Mouse (Mus musculus) thymus, adult 2 months (tissue): Measurements from ENCODE around the gene Nr3c2. TPM values are rescaled to one million over a fixed set of nuclear protein-coding genes. Genes with fewer than 3 reads are reported as not detected.

Source experiments
- DNase-seq: peaks from one replicate; pipeline ENCODE4 v3.0.0; 2021
- H3K27ac ChIP-seq: fragments of 200-500 bp; 2 replicates; pipeline ENCODE4 v1.5.1; 2012; ENCODE audit warnings: low read length, control low read depth; ENCODE audit not compliant: control insufficient read depth, insufficient read depth
- H3K27me3 ChIP-seq: fragments of 200-500 bp; 2 replicates; pipeline ENCODE4 v1.6.1; 2012; ENCODE audit warnings: mild to moderate bottlenecking, low read length, moderate library complexity, mixed read lengths; ENCODE audit not compliant: control insufficient read depth, insufficient read depth
- H3K36me3 ChIP-seq: fragments of 200-500 bp; 2 replicates; pipeline ENCODE4 v1.6.1; 2012; ENCODE audit warnings: mild to moderate bottlenecking, low read length, moderate library complexity; ENCODE audit not compliant: control insufficient read depth, insufficient read depth
- H3K4me1 ChIP-seq: fragments of 200-500 bp; replicated peaks from 2 replicates; pipeline ENCODE4 v1.6.1; 2012; ENCODE audit warnings: low read length; ENCODE audit not compliant: control insufficient read depth, insufficient read depth
- H3K4me3 ChIP-seq: fragments of 200-500 bp; 2 replicates; pipeline ENCODE4 v1.5.1; 2012; ENCODE audit warnings: mild to moderate bottlenecking, low read length, control low read depth, moderate library complexity; ENCODE audit not compliant: control insufficient read depth, insufficient read depth
- CTCF ChIP-seq: fragments of 200-500 bp; IDR thresholded peaks from 2 replicates; pipeline ENCODE4 v1.5.1; 2012; ENCODE audit warnings: mild to moderate bottlenecking, control low read depth, low read length, moderate library complexity, borderline replicate concordance; ENCODE audit not compliant: control insufficient read depth, poor library complexity, insufficient read depth; ENCODE audit errors: extremely low read depth
- POLR2A ChIP-seq: fragments of 200-500 bp; IDR thresholded peaks from 2 replicates; pipeline ENCODE4 v1.6.1; 2012; ENCODE audit warnings: mild to moderate bottlenecking, low read length, control low read depth, moderate library complexity; ENCODE audit not compliant: control insufficient read depth, poor library complexity, insufficient read depth; ENCODE audit errors: extremely low read depth
- WGBS: fragments of 180-500 bp; shearing (Covaris S2); methylation state at CpG from one replicate; pipeline ENCODE4 v1.1.7; 2018; 5-methylcytosine and 5-hydroxymethylcytosine counted together
- polyA plus RNA-seq: library from polyadenylated mRNA; depleted of rRNA; stranded (reverse); fragments of >200 nt; gene quantifications from 2 replicates; pipeline ENCODE4 v1.2.3, GENCODE M21; 2012

Gene Nr3c2
- polyA plus RNA-seq, 1 experiment: 1.5 TPM

DNA sequence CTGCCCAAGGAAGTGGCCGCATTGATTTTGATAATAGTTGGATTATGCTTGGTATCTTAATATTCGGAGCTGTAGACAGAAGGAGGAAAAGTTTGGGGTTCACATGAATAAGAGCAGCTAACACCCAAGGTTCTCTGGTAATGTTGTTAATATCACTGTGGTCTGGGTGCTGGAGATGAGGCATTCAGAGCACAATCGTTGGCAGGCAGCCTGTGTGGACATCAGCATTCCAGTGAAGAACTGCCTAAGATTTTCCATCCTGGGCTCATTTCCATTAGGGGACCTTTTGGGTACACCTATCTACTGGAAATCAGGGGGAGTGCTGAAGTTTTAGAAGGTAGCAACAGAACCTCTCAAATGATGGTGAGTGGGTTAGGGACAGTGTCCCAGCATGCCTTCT lies 65.8 kb downstream of the Nr3c2 start:
- Histone ChIP-seq H3K36me3 (no peaks in the 10 kb centered on the region), H3K27ac (no peak overlapping the region), H3K4me1 (no peaks in the 10 kb centered on the region), H3K27me3 (no peaks in the 10 kb centered on the region), H3K4me3 (no peak overlapping the region)
- DNase-seq: no peak
- no peak for TF ChIP-seq POLR2A
- TF ChIP-seq CTCF: no peak
- WGBS: 92% methylated on average over 3 of the region's 3 CpGs

DNA sequence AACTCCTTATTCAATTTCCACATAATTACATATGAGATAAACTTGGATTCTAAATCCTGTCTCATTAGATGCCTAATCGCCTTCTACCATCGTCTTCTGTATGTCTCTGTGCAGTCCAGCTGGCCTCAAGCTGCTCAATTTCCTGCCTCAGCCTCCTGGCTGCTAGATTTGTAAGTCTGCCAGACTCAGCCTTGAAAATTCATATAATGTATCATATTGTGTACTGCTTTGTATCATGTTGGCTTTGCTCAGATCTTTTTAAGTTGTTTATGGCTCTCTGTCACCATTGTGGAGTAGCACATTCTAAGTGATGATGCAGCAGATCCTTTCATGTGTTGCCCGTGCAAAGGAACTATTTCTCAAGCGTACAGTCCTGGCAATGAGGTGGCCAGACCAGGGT lies 71.9 kb downstream of the Nr3c2 start:
- no peak overlapping the region for H3K4me3 ChIP-seq
- TF ChIP-seq POLR2A (no peak), CTCF (no peak)
- H3K27me3 ChIP-seq: no peaks in the 10 kb centered on the region
- no peaks in the 10 kb centered on the region for H3K36me3 ChIP-seq
- no peak overlapping the region for H3K27ac ChIP-seq
- WGBS: 93% methylated on average over 4 of the region's 4 CpGs
- DNase-seq: no peak
- no peaks in the 10 kb centered on the region for H3K4me1 ChIP-seq

DNA sequence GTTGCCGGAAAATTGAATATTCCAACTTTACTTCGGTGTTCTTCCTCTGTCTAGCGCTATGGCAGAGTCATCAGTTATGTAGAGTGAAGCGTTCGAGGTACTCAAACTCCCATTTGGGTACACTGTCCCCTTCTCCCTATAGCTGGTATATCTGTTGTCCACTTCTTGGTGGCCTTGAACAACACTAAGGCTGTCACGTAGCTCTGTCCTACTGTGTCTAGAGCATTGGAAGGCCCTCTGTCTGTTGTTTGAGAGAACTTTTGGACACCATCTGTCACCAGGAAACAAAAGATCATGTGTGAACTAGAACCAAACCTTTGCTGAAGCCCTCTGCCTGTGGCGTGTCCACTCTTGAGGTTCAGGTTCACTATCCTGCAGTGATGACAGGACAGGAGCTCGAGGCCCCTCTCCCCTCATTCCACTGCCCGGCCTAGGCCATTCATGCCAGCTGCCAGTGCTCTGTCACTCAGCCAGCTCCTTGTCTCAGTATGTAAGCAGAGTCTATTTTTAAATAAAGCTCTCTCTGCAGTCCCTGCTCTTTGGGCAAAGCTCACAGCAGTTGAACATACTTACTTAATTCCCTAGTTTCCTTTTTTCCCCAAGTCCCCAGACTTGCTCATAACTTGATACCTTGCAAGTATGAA lies 72.6 kb downstream of the Nr3c2 start:
- DNase-seq: no peak
- TF ChIP-seq CTCF (no peak), POLR2A (no peak)
- no peaks in the 10 kb centered on the region for H3K36me3 ChIP-seq
- H3K4me3 ChIP-seq: no peak overlapping the region
- H3K27ac ChIP-seq: no peak overlapping the region
- WGBS: 93% methylated on average over 9 of the region's 9 CpGs
- H3K27me3 ChIP-seq: no peaks in the 10 kb centered on the region
- H3K4me1 ChIP-seq: no peaks in the 10 kb centered on the region

GRCm38 (mm10) chr8:76972947-76973552 lies 73.8 kb downstream of the Nr3c2 start:
- Histone ChIP-seq H3K36me3 (no peaks in the 10 kb centered on the region), H3K27ac (no peak overlapping the region), H3K27me3 (no peaks in the 10 kb centered on the region), H3K4me3 (no peak overlapping the region), H3K4me1 (no peaks in the 10 kb centered on the region)
- TF ChIP-seq CTCF: no peak
- TF ChIP-seq POLR2A: no peak
- WGBS: 77% methylated on average over 8 of the region's 8 CpGs
- no peak for DNase-seq

- WGBS: 95% methylated on average over 4 of the region's 4 CpGs
- H3K27ac ChIP-seq: no peak overlapping the region
- TF ChIP-seq CTCF (no peak), POLR2A (no peak)
- H3K27me3 ChIP-seq: no peaks in the 10 kb centered on the region
- no peak for DNase-seq
- no peaks in the 10 kb centered on the region for H3K36me3 ChIP-seq
- no peaks in the 10 kb centered on the region for H3K4me1 ChIP-seq
- no peak overlapping the region for H3K4me3 ChIP-seq
Observed at GRCm38 (mm10) chr8:76977907-76978306, 78.7 kb downstream of the Nr3c2 start.

- Histone ChIP-seq H3K27ac (no peak overlapping the region), H3K36me3 (no peaks in the 10 kb centered on the region)
Observed at GRCm38 (mm10) chr8:76984082-76984481, 84.8 kb downstream of the Nr3c2 start.

DNA sequence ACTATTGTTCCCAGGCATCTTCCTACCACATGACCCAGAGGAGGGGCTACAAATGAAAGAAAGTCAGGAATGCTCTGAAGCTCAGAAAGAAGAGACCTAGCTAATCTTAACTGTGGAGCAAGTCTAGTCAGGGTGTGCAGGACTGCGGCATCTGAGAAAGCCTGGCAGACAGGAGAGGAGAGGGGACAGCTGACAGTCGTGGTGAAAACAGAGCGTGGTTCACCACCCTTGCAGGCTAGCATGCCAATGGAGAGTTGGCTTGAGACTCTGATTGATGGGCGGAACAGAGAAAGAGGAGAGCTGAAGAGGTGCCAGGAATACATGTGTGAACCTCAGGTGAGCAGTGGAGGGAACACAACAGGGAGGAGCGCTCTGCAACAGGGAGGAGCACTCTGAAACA lies 85.6 kb downstream of the Nr3c2 start:
- Histone ChIP-seq H3K27ac (no peak overlapping the region), H3K4me1 (no peaks in the 10 kb centered on the region), H3K36me3 (no peaks in the 10 kb centered on the region), H3K27me3 (no peaks in the 10 kb centered on the region), H3K4me3 (no peak overlapping the region)
- 86% methylated on average over 5 of the region's 5 CpGs for WGBS
- TF ChIP-seq POLR2A (no peak), CTCF (no peak)
- no peak for DNase-seq

More at GRCm38 (mm10) chr8:76984082-76984481, 84.8 kb downstream of the Nr3c2 start:
- Histone ChIP-seq H3K27me3 (no peaks in the 10 kb centered on the region), H3K4me3 (no peak overlapping the region), H3K4me1 (no peaks in the 10 kb centered on the region)
- TF ChIP-seq CTCF (no peak), POLR2A (no peak)
- DNase-seq: no peak
